Comparison of ENCODE assay signal across 25 mouse cellular contexts in the genomic region with DNA sequence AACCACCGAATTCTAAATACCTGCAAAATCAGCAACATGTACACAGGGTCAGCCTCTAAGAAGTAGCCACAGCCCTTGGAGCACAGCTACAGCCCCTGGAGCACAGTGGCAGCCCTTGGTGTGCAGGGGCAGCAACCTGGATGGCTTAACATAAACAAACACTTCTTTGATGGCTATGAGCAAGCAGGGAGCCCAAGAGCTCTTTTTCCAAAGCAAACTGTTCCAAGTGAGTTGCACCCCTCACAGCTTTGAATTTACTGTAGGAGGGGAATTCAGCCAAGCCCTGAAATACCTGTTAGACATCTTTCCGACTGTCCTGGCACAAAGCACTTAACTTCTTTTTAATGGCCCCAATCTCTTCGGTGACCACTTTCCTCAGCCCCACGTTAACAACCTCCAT. TPM values are rescaled to one million over a fixed set of nuclear protein-coding genes. Genes with fewer than 3 reads are reported as not detected.
A peak's percentile ranks its signal among the peaks of the same experiment; 100 is the strongest.
DNase-seq lines count a peak whose midpoint lies in the region; ATAC-seq lines count a peak whose summit lies in the region.
"Had no signal": no experiment of that assay in that cellular context is flagged by ENCODE, and none has a peak within 500 bp of the region (broad histone marks: within the 10 kb centered on the region; RNA-seq: fewer than 3 reads in every experiment).

No protein-coding gene starts in this region.

- H3K9me3 ChIP-seq in heart, embryonic 15.5 days (replicated peaks) = no peaks in the 10 kb centered on the region
- H3K9me3 ChIP-seq in lung, embryonic 15.5 days = no peaks in the 10 kb centered on the region
- H3K9me3 ChIP-seq: embryonic facial prominence, embryonic 12.5 days; forebrain, embryonic 12.5 days; G1E; hindbrain, embryonic 12.5 days; limb, embryonic 15.5 days; midbrain, embryonic 12.5 days; neural tube, embryonic 15.5 days had no signal

- H3K9ac ChIP-seq in heart, embryonic 15.5 days = no peak overlapping the region
- H3K9ac ChIP-seq in lung, embryonic 15.5 days = no peak overlapping the region
- H3K9ac ChIP-seq: embryonic facial prominence, embryonic 12.5 days; forebrain, embryonic 12.5 days; hindbrain, embryonic 12.5 days; limb, embryonic 15.5 days; liver, embryonic 14.5 days; midbrain, embryonic 12.5 days; neural tube, embryonic 15.5 days had no signal

- peak overlapping the region; percentile 57 for H3K27ac ChIP-seq in heart, embryonic 15.5 days
- peak overlapping the region; percentile 22; the same call in 1 of the 2 replicates for H3K27ac ChIP-seq in lung, embryonic 15.5 days
- H3K27ac ChIP-seq: embryonic facial prominence, embryonic 12.5 days; forebrain, embryonic 12.5 days; hindbrain, embryonic 12.5 days; limb, embryonic 15.5 days; liver, embryonic 14.5 days; midbrain, embryonic 12.5 days; neural tube, embryonic 15.5 days had no signal

- peak; percentile 71 for DNase-seq in heart, adult 11 months
- no peak for DNase-seq in heart, postnatal 14 days
- DNase-seq in heart, adult 8-10 months (ENCODE audit: low spot score) = no peak
- no peak for DNase-seq in lung, postnatal 14 days
- peak; percentile 49 for DNase-seq in ZHBTc4 (ENCODE audit: low read depth, low spot score)
- DNase-seq: adrenal gland, adult 2 months; cerebellum, adult 11-12 months; cerebellum, postnatal 10 days; kidney, postnatal 10 days; left cerebral cortex, postnatal 4 days; right cerebral cortex, adult 18-20 months had no signal

- no peak overlapping the region for H3K4me2 ChIP-seq in heart, embryonic 15.5 days
- peak overlapping the region; percentile 3; the same call in 1 of the 2 replicates for H3K4me2 ChIP-seq in lung, embryonic 15.5 days
- H3K4me2 ChIP-seq: embryonic facial prominence, embryonic 12.5 days; forebrain, embryonic 12.5 days; hindbrain, embryonic 12.5 days; limb, embryonic 15.5 days; midbrain, embryonic 12.5 days; neural tube, embryonic 15.5 days had no signal

- 63% methylated on average over 4 of the region's 4 CpGs for WGBS in heart, embryonic 15.5 days
- 36% methylated on average over 4 of the region's 4 CpGs for WGBS in lung, embryonic 15.5 days

- H3K27me3 ChIP-seq in heart, embryonic 15.5 days = no peaks in the 10 kb centered on the region
- H3K27me3 ChIP-seq in lung, embryonic 15.5 days = no peaks in the 10 kb centered on the region
- H3K27me3 ChIP-seq: embryonic facial prominence, embryonic 12.5 days; forebrain, embryonic 12.5 days; hindbrain, embryonic 12.5 days; limb, embryonic 15.5 days; midbrain, embryonic 12.5 days; neural tube, embryonic 15.5 days; Patski had no signal

- no peaks in the 10 kb centered on the region for H3K36me3 ChIP-seq in heart, embryonic 15.5 days
- no peaks in the 10 kb centered on the region for H3K36me3 ChIP-seq in lung, embryonic 15.5 days
- H3K36me3 ChIP-seq: embryonic facial prominence, embryonic 12.5 days; forebrain, embryonic 12.5 days; hindbrain, embryonic 12.5 days; limb, embryonic 15.5 days; midbrain, embryonic 12.5 days; neural tube, embryonic 15.5 days had no signal

- H3K4me3 ChIP-seq in heart, embryonic 15.5 days = no peak overlapping the region
- no peak overlapping the region for H3K4me3 ChIP-seq in lung, embryonic 15.5 days
- H3K4me3 ChIP-seq: embryonic facial prominence, embryonic 12.5 days; erythroblast, embryonic 14.5 days; forebrain, embryonic 12.5 days; hindbrain, embryonic 12.5 days; limb, embryonic 15.5 days; midbrain, embryonic 12.5 days; neural tube, embryonic 15.5 days had no signal

- no peak for ATAC-seq in heart, embryonic 15.5 days (replicated peaks; ENCODE audit: insufficient number of reproducible peaks, insufficient read depth, low FRiP score, low read depth)
- ATAC-seq in lung, embryonic 15.5 days (ENCODE audit: borderline replicate concordance, extremely low read depth, low FRiP score, low TSS enrichment) = no peak
- ATAC-seq in CD4-positive, CD25-positive, alpha-beta regulatory T cell, adult 4 months = no peak
- ATAC-seq: intestine, postnatal 0 days; Patski had no signal

- intact Hi-C loops in heart, postnatal 14 days (cut with DNase I) = no loop called here

- peaks cover 20% of the 10 kb centered on the region for H3K4me1 ChIP-seq in heart, embryonic 15.5 days (replicated peaks)
- H3K4me1 ChIP-seq in lung, embryonic 15.5 days = peaks cover 18% of the 10 kb centered on the region
- H3K4me1 ChIP-seq: forebrain, embryonic 12.5 days; hindbrain, embryonic 12.5 days; midbrain, embryonic 12.5 days had no signal

RNA-seq across cellular contexts. Expression of a gene that starts 14.9 kb away (rescaled TPM):
- 100 to 1,000 TPM; 140 to 142 TPM for total RNA-seq in heart, postnatal 14 days (2021)
- polyA plus RNA-seq in heart, embryonic 15.5 days (2015; fragmentation: Nextera tagmentation; extraction: Ambion mirVana) = 25.4 and 26.0 TPM in 2 replicates
- 100 to 1,000 TPM; 171 to 181 (median 179) TPM for total RNA-seq in heart, adult 8-10 months (2022)
- polyA plus RNA-seq in lung, embryonic 15.5 days (2015; fragmentation: Nextera tagmentation; extraction: Ambion mirVana) = 9.4 and 11.2 TPM in 2 replicates
- 1 to 10 TPM; 7.7 to 7.9 TPM for polyA plus RNA-seq in CD4-positive, CD25-positive, alpha-beta regulatory T cell, adult 4 months (2017; shearing (Covaris generic))

RNA-seq across cellular contexts. Expression of a gene that starts 21.5 kb away (rescaled TPM):
- 1 to 10 TPM; 6.0 to 6.3 TPM for total RNA-seq in heart, postnatal 14 days (2021)
- 42.8 and 48.2 TPM in 2 replicates for polyA plus RNA-seq in heart, embryonic 15.5 days (2015; fragmentation: Nextera tagmentation; extraction: Ambion mirVana)
- 1 to 10 TPM; 5.3 to 9.7 (median 7.4) TPM for total RNA-seq in heart, adult 8-10 months (2022)
- 40.9 and 41.2 TPM in 2 replicates for polyA plus RNA-seq in lung, embryonic 15.5 days (2015; fragmentation: Nextera tagmentation; extraction: Ambion mirVana)
- 1 to 10 TPM; 5.6 to 6.3 TPM for polyA plus RNA-seq in CD4-positive, CD25-positive, alpha-beta regulatory T cell, adult 4 months (2017; shearing (Covaris generic))

Comparison
In these comparisons a context has a peak if more than half of its experiments do, and no peak if none do; other contexts are left out.
1. DNase-seq: peak in heart, adult 11 months (single experiment) and ZHBTc4 (single experiment); none in heart, postnatal 14 days (0 of 2), heart, adult 8-10 months (single experiment) and lung, postnatal 14 days (single experiment).